Mouse (Mus musculus) thymus, adult 2 months (tissue): ENCODE measurements around the gene Brk1. TPM values are rescaled to one million over a fixed set of nuclear protein-coding genes. Genes with fewer than 3 reads are reported as not detected.

ENCODE experiments used
- DNase-seq: peaks from one replicate; pipeline ENCODE4 v3.0.0; 2021
- H3K27ac ChIP-seq: fragments of 200-500 bp; 2 replicates; pipeline ENCODE4 v1.5.1; 2012; ENCODE audit warnings: low read length, control low read depth; ENCODE audit not compliant: control insufficient read depth, insufficient read depth
- H3K27me3 ChIP-seq: fragments of 200-500 bp; 2 replicates; pipeline ENCODE4 v1.6.1; 2012; ENCODE audit warnings: mild to moderate bottlenecking, low read length, moderate library complexity, mixed read lengths; ENCODE audit not compliant: control insufficient read depth, insufficient read depth
- H3K36me3 ChIP-seq: fragments of 200-500 bp; 2 replicates; pipeline ENCODE4 v1.6.1; 2012; ENCODE audit warnings: mild to moderate bottlenecking, low read length, moderate library complexity; ENCODE audit not compliant: control insufficient read depth, insufficient read depth
- H3K4me1 ChIP-seq: fragments of 200-500 bp; replicated peaks from 2 replicates; pipeline ENCODE4 v1.6.1; 2012; ENCODE audit warnings: low read length; ENCODE audit not compliant: control insufficient read depth, insufficient read depth
- H3K4me3 ChIP-seq: fragments of 200-500 bp; 2 replicates; pipeline ENCODE4 v1.5.1; 2012; ENCODE audit warnings: mild to moderate bottlenecking, low read length, control low read depth, moderate library complexity; ENCODE audit not compliant: control insufficient read depth, insufficient read depth
- CTCF ChIP-seq: fragments of 200-500 bp; IDR thresholded peaks from 2 replicates; pipeline ENCODE4 v1.5.1; 2012; ENCODE audit warnings: mild to moderate bottlenecking, control low read depth, low read length, moderate library complexity, borderline replicate concordance; ENCODE audit not compliant: control insufficient read depth, poor library complexity, insufficient read depth; ENCODE audit errors: extremely low read depth
- POLR2A ChIP-seq: fragments of 200-500 bp; IDR thresholded peaks from 2 replicates; pipeline ENCODE4 v1.6.1; 2012; ENCODE audit warnings: mild to moderate bottlenecking, low read length, control low read depth, moderate library complexity; ENCODE audit not compliant: control insufficient read depth, poor library complexity, insufficient read depth; ENCODE audit errors: extremely low read depth
- WGBS: fragments of 180-500 bp; shearing (Covaris S2); methylation state at CpG from one replicate; pipeline ENCODE4 v1.1.7; 2018; 5-methylcytosine and 5-hydroxymethylcytosine counted together
- polyA plus RNA-seq: library from polyadenylated mRNA; depleted of rRNA; stranded (reverse); fragments of >200 nt; gene quantifications from 2 replicates; pipeline ENCODE4 v1.2.3, GENCODE M21; 2012

Brk1 gene
- polyA plus RNA-seq, 1 experiment = 243 TPM

DNA sequence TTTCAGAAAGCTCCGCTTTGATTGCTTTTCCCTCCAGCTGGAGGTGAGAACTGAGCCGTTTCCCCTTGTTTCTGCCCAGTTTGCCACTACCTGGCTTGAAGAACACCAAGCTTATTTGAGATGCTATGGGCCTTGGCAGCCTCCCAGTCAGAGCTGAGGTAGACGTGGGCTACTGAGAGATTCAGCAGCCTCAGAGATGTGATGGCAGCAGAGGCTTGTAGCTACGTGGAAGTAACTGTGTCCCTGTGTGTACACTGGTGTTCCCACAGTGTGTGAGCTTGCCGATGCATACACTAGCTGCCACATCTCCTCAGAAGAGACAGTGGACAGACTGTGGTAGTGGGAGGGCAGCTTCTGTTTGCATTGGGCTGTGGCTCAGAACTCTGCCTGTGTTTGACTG is 19.5 kb upstream of the Brk1 start:
- 93% methylated on average over 5 of the region's 5 CpGs for WGBS
- H3K4me3 ChIP-seq = no peak overlapping the region
- TF ChIP-seq POLR2A (no peak), CTCF (no peak)
- H3K27me3 ChIP-seq = no peaks in the 10 kb centered on the region
- no peak for DNase-seq
- H3K36me3 ChIP-seq = no peaks in the 10 kb centered on the region; the same call in 1 of the 2 replicates
- no peaks in the 10 kb centered on the region for H3K4me1 ChIP-seq
- H3K27ac ChIP-seq = no peak overlapping the region

DNA sequence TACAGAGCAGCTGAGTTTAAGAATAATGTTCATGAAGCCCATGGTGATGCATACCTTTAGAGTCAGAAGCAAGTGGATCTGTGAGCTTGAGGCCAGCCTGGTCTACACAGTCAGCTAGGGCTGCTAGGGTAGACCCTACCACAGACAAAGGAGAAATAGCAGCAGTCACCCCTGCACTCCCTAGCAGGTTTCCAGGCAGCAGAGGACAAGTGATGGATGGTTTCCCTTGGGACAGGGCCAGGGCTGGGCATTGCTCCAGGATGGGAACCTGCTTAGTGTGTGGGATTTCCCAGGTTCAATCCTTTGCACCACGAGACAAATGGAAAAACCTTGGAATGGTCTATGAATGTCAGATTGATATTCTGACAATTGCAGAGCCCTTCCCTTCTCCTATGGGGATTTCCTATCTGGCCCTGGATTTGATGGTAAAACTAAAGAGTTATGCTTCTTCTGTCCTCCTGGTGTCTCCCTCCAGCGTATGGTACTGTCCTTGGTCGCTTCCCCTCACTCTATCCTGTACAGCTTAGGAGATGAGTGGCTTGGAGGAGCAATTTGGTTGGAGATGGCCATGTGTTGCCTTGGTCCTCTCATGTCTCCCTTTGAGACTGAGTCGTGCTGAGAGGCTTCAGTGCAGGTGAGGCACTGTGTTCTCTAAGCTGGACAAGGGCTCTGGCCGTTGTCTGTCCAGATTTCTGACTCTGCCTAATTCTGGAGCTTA is 17.9 kb upstream of the Brk1 start:
- Histone ChIP-seq H3K27ac (no peak overlapping the region), H3K36me3 (peaks cover 3% of the 10 kb centered on the region; the same call in 1 of the 2 replicates), H3K4me3 (no peak overlapping the region), H3K27me3 (no peaks in the 10 kb centered on the region), H3K4me1 (no peaks in the 10 kb centered on the region)
- 92% methylated on average over 5 of the region's 5 CpGs for WGBS
- no peak for DNase-seq
- TF ChIP-seq POLR2A (no peak), CTCF (no peak)

DNA sequence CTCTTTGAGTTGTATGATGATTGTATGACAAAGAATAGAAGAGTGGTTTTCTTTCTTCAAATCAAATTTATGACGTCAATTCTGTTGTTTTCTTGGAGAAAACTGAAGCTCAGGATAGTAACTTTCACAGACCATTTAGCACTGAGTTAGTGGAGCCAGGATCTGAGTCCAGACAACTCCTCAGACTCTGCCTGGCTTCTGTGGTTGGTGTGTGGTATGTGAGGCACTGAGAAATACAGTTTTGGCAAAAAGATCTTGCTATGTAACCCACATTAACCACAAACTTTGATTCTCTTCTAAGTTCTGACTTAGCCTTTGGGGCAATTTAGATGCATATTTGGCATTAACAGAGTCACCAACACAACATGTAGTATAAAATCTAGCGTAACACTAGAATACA is 11.9 kb upstream of the Brk1 start:
- Histone ChIP-seq H3K27me3 (no peaks in the 10 kb centered on the region), H3K4me3 (no peak overlapping the region), H3K27ac (no peak overlapping the region), H3K4me1 (no peaks in the 10 kb centered on the region), H3K36me3 (0 out of 2 replicates have a peak, but pooled peaks cover 3% of the 10 kb centered on the region)
- DNase-seq = no peak
- 98% methylated on average over 2 of the region's 2 CpGs for WGBS
- no peak for TF ChIP-seq CTCF
- TF ChIP-seq POLR2A = no peak

DNA sequence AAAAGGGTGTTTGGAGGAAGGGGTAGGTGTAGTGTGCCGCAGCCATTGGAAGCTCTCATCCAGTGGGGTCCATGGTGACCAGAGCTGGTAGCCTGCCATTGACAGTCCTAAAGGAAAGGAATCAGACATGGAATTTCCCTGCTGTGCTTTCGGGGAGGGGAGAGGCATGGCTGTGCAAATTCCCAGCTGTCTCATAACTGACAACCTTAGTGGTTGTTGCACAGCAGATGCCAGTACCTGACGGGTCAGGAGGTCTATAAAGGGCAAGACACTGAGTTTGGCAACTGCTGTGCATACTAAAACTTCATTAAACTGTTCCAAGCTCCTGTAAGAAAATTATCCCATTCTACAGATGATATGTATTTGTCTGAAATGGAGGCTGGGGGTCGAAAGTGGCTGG is 6.6 kb upstream of the Brk1 start:
- H3K4me1 ChIP-seq = no peaks in the 10 kb centered on the region
- H3K27ac ChIP-seq = no peak overlapping the region
- WGBS = 96% methylated on average over 4 of the region's 4 CpGs

DNA sequence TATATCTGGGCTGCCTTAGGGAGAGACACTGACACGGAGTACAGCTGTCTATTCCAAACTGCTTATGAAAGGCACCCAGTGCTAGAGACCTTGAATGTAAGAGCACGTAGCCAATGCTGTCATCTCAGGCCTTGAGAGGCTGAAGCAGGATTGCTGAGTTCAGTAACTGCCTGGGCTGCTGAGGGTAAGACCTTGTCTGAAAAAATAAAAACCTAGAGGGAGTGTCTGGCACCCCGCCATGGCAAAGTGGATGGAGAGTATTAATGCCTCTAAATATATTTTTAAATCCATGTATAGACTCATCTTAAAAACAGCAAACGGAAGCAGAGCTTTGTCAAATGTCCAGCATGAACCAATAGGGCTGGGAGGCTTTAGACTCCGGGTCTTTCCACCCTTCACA is 4.7 kb upstream of the Brk1 start:
- Histone ChIP-seq H3K27ac (no peak overlapping the region), H3K27me3 (no peaks in the 10 kb centered on the region), H3K36me3 (no peaks in the 10 kb centered on the region), H3K4me1 (0 out of 2 replicates have a peak, but pooled peaks cover 2% of the 10 kb centered on the region), H3K4me3 (no peak overlapping the region)
- TF ChIP-seq POLR2A (no peak), CTCF (no peak)
- 96% methylated on average over 5 of the region's 5 CpGs for WGBS
- DNase-seq = no peak

More for the DNA sequence above, 6.6 kb upstream of the Brk1 start:
- DNase-seq = no peak
- TF ChIP-seq CTCF = no peak
- TF ChIP-seq POLR2A = no peak
- Histone ChIP-seq H3K27me3 (no peaks in the 10 kb centered on the region), H3K4me3 (no peak overlapping the region), H3K36me3 (no peaks in the 10 kb centered on the region)

DNA sequence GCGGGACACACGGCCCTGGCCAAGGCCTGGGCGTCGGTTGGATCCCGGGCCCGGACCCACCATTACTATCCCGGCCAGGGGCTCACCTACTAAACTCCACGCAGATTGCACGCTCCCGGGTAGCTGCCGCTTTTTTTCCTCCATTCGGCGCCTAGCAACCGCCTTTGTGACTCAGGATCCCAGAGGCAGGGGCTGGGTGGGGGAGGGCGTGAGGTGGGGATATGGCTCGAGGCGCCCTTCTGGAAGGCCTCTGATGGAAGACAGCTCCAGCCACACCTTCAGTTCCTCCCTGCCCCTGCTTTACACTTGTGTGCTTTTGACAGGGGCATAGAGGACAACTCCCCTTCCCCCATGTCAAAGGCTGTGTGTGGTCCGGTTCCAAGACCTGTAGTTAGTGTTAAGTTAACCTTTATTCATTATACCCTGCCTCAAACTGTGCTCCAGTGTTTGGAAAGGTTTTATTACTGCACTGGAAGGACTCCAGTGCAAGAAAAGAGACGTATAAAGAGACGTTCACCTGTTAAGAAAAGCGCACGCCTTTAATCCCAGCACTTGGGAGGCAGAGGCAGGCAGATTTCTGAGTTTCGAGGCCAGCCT is 3.9 kb upstream of the Brk1 start, which contains the start of gene Fancd2os:
Gene Fancd2os, minus strand, starts transcription at position 173 of the 597 bp plus-strand sequence.
- no peak within 1 kb of the TSS for H3K4me3 ChIP-seq
- no peak within 1 kb of the TSS for H3K27ac ChIP-seq
- 95% methylated on average over 23 of the region's 23 CpGs for WGBS
- H3K4me1 ChIP-seq = peaks cover 2% of the 10 kb centered on the region; the same call in 1 of the 2 replicates
- TF ChIP-seq POLR2A (no peak), CTCF (no peak)
- no peaks in the 10 kb centered on the region for H3K36me3 ChIP-seq
- no peak for DNase-seq
- H3K27me3 ChIP-seq = no peaks in the 10 kb centered on the region

DNA sequence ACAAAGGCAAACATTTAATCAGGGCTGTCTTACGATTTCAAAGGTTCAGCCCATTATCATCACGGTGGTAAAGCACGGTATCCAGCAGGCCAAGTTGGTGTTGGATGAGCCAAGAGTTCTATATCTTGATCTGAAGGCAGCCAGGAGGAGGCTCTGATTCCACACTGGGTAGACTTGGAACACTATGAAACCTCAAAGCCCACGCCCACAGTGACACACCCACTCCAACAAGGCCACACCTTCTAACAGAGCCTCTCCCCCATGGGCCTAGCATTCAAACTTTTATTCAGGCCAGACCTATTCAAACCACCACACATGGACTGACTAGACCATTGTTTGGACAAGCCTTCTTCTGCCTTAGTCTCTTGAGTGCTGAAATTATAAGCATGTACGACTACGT is 1.8 kb upstream of the Brk1 start:
- no peaks in the 10 kb centered on the region for H3K27me3 ChIP-seq
- no peaks in the 10 kb centered on the region for H3K36me3 ChIP-seq
- 95% methylated on average over 6 of the region's 6 CpGs for WGBS
- peaks cover 7% of the 10 kb centered on the region for H3K4me1 ChIP-seq
- no peak overlapping the region for H3K4me3 ChIP-seq
- H3K27ac ChIP-seq = no peak overlapping the region
- no peak for DNase-seq
- TF ChIP-seq POLR2A = no peak
